Mouse (Mus musculus) natural killer cell, adult 2 months (primary cell): ENCODE measurements around the gene Igtp.
A peak's percentile ranks its signal among the peaks of the same experiment; 100 is the strongest.

ENCODE experiments used
- DNase-seq, 2 experiments: peaks; one replicate each; pipeline ENCODE4 v3.0.0; 2022; ENCODE audit warnings: low spot score in 2 of 2

The Igtp gene

GRCm38 (mm10) chr11:58199229-58200037 is at the start of gene Igtp, which contains the start of gene Irgm2:
Gene Igtp (plus strand): TSS chr11:58199556.
Gene Irgm2 (plus strand): TSS chr11:58199618.
- DNase-seq = peak; percentile 75 to 87

GRCm38 (mm10) chr11:58155458-58155857 is 43.9 kb upstream of the Igtp start:
- DNase-seq = no peak

- no peak for DNase-seq
Measured at GRCm38 (mm10) chr11:58156871-58157270, 42.5 kb upstream of the Igtp start.

- DNase-seq = no peak
Measured at GRCm38 (mm10) chr11:58165072-58165471, 34.3 kb upstream of the Igtp start.

- DNase-seq = no peak
Measured at GRCm38 (mm10) chr11:58167822-58168166, 31.6 kb upstream of the Igtp start.

- DNase-seq = peak; percentile 74 to 81
Measured at GRCm38 (mm10) chr11:58168167-58168915, 31.0 kb upstream of the Igtp start, which contains the start of gene Gemin5. Gene Gemin5 (minus strand): TSS chr11:58168539.

GRCm38 (mm10) chr11:58169666-58170065 is 29.7 kb upstream of the Igtp start:
- no peak for DNase-seq

GRCm38 (mm10) chr11:58171459-58172091 is 27.8 kb upstream of the Igtp start, which contains the start of gene Mrpl22:
Gene Mrpl22 (plus strand): TSS chr11:58171661.
- peak; percentile 91 to 92 for DNase-seq

GRCm38 (mm10) chr11:58179563-58179962 is 19.8 kb upstream of the Igtp start:
- DNase-seq = peak; percentile 70 to 79

- DNase-seq = peak in 1 of 2 experiments; percentile 17
Measured at GRCm38 (mm10) chr11:58179986-58180385, 19.4 kb upstream of the Igtp start.

- no peak for DNase-seq
Measured at GRCm38 (mm10) chr11:58180756-58181155, 18.6 kb upstream of the Igtp start.

- peak; percentile 56 to 60 for DNase-seq
Measured at GRCm38 (mm10) chr11:58183579-58183978, 15.8 kb upstream of the Igtp start.

- DNase-seq = no peak
Measured at GRCm38 (mm10) chr11:58189675-58190074, 9.7 kb upstream of the Igtp start.

- DNase-seq = no peak
Measured at GRCm38 (mm10) chr11:58193326-58193725, 6.0 kb upstream of the Igtp start.

- no peak for DNase-seq
Measured at GRCm38 (mm10) chr11:58193860-58194520, 5.4 kb upstream of the Igtp start.

GRCm38 (mm10) chr11:58198663-58199062 is 693 bp upstream of the Igtp start:
- no peak for DNase-seq

GRCm38 (mm10) chr11:58200226-58200625 is 870 bp downstream of the Igtp start:
- DNase-seq = no peak

- no peak for DNase-seq
Measured at GRCm38 (mm10) chr11:58201052-58201451, 1.7 kb downstream of the Igtp start.

- DNase-seq = no peak
Measured at GRCm38 (mm10) chr11:58210321-58210886, 11.0 kb downstream of the Igtp start.

- peak in 1 of 2 experiments; percentile 29 for DNase-seq
Measured at GRCm38 (mm10) chr11:58211062-58211681, 11.8 kb downstream of the Igtp start.

GRCm38 (mm10) chr11:58211682-58212067 is 12.3 kb downstream of the Igtp start:
- DNase-seq = no peak
